ENCODE assay signal across 8 mouse cellular contexts in the genomic region with DNA sequence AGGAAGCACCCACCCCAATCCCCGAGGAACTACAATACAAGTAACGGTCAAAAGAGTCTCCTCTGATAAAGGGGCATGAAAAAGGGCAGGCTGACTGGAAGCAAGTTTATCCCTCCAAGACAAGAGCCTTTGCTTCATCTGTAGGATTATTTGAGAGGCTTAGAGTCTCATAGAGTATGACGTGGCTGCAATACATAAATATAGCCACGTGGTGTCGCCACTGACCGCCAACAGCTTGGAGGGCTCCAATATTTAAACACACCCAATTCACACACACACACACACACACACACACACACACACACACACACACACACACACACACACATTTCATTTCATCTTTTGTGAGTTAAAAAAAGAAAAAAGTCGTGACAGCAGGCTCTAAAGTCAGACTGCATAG. TPM values are rescaled to one million over a fixed set of nuclear protein-coding genes. Genes with fewer than 3 reads are reported as not detected.
DNase-seq lines count a peak whose midpoint lies in the region; ATAC-seq and TF ChIP-seq lines count a peak whose summit lies in the region.

No protein-coding gene starts in this region.

- 13% methylated on average over 7 of the region's 7 CpGs for WGBS in neural tube, embryonic 15.5 days
- 18% methylated on average over 7 of the region's 7 CpGs for WGBS in lung, postnatal 0 days

- no peak overlapping the region for H3K9ac ChIP-seq in neural tube, embryonic 15.5 days (replicated peaks)
- H3K9ac ChIP-seq in lung, postnatal 0 days (replicated peaks; ENCODE audit: low read depth) = no peak overlapping the region

- no peaks in the 10 kb centered on the region for H3K9me3 ChIP-seq in neural tube, embryonic 15.5 days (replicated peaks)
- no peaks in the 10 kb centered on the region for H3K9me3 ChIP-seq in lung, postnatal 0 days (ENCODE audit: low read length)

- ATAC-seq in neural tube, embryonic 15.5 days (ENCODE audit: low FRiP score) = no peak
- ATAC-seq in lung, postnatal 0 days = no peak
- no peak for ATAC-seq in erythroid progenitor cell, adult 5-6 weeks (replicated peaks; ENCODE audit: low FRiP score, poor library complexity, severe bottlenecking)

- peak; percentile 44 for DNase-seq in neural tube, embryonic 10.5 days (ENCODE audit: extremely low spot score, low spot score)
- DNase-seq in adrenal gland, postnatal 25 days = peak; percentile 64
- peak; percentile 19 to 53 for DNase-seq in frontal cortex, postnatal 10 days (ENCODE audit: low spot score in 2 of 2)
- peak; percentile 20 to 74 for DNase-seq in layer of hippocampus, adult 18-20 months (ENCODE audit: low spot score in 2 of 2)
- peak; percentile 42 for DNase-seq in lung, postnatal 0 days (ENCODE audit: low spot score)
- peak; percentile 10 to 21 for DNase-seq in right cerebral cortex, postnatal 36 days (ENCODE audit: low spot score in 2 of 2)

- peak; percentile 72 for TF ChIP-seq CTCF in lung, postnatal 0 days (IDR thresholded peaks at IDR 0.05)

- no peaks in the 10 kb centered on the region for H3K27me3 ChIP-seq in neural tube, embryonic 15.5 days (replicated peaks)
- no peaks in the 10 kb centered on the region for H3K27me3 ChIP-seq in lung, postnatal 0 days (replicated peaks; ENCODE audit: insufficient read depth, low read length)

- H3K27ac ChIP-seq in neural tube, embryonic 15.5 days (replicated peaks) = no peak overlapping the region
- no peak overlapping the region for H3K27ac ChIP-seq in lung, postnatal 0 days (ENCODE audit: low read length)

- H3K4me2 ChIP-seq in neural tube, embryonic 15.5 days = no peak overlapping the region
- H3K4me2 ChIP-seq in lung, postnatal 0 days (replicated peaks; ENCODE audit: low read depth, low read length) = no peak overlapping the region

- H3K36me3 ChIP-seq in neural tube, embryonic 15.5 days = no peaks in the 10 kb centered on the region
- no peaks in the 10 kb centered on the region for H3K36me3 ChIP-seq in lung, postnatal 0 days (ENCODE audit: insufficient read depth, low read length)

- H3K4me3 ChIP-seq in neural tube, embryonic 15.5 days (replicated peaks) = no peak overlapping the region
- H3K4me3 ChIP-seq in lung, postnatal 0 days (ENCODE audit: low read depth, low read length) = no peak overlapping the region

- H3K4me1 ChIP-seq in neural tube, embryonic 15.5 days = no peaks in the 10 kb centered on the region
- no peaks in the 10 kb centered on the region for H3K4me1 ChIP-seq in lung, postnatal 0 days (ENCODE audit: insufficient read depth, low read depth, low read length)

- no peak for TF ChIP-seq EP300 in lung, postnatal 0 days (IDR thresholded peaks at IDR 0.05)

RNA-seq across cellular contexts. Expression of a gene that starts 3.1 kb away (rescaled TPM):
- polyA plus RNA-seq in neural tube, embryonic 15.5 days (2015; fragmentation: Nextera tagmentation; extraction: Ambion mirVana) = 8.0 TPM in 2 replicates
- total RNA-seq in adrenal gland, postnatal 25 days (2021) = 28.5 and 29.7 TPM in 2 replicates
- total RNA-seq in layer of hippocampus, adult 18-20 months (2021) = 1 to 10 TPM; 6.0 to 7.0 TPM
- 3.1 and 3.2 TPM in 2 replicates for polyA plus RNA-seq in lung, postnatal 0 days (2015; fragmentation: Nextera tagmentation; extraction: Ambion mirVana)
- total RNA-seq in erythroid progenitor cell, adult 5-6 weeks (2015; ENCODE audit: low replicate concordance) = 1.3 and 1.8 TPM in 2 replicates
- 0.98 and 1.3 TPM in 2 replicates for total RNA-seq in erythroid progenitor cell, adult 5-6 weeks (2017; ENCODE audit: low replicate concordance)

RNA-seq across cellular contexts. Expression of a gene that starts 53.3 kb away (rescaled TPM):
- 2.1 and 2.3 TPM in 2 replicates for polyA plus RNA-seq in neural tube, embryonic 15.5 days (2015; fragmentation: Nextera tagmentation; extraction: Ambion mirVana)
- total RNA-seq in adrenal gland, postnatal 25 days (2021) = 20.9 and 26.4 TPM in 2 replicates
- total RNA-seq in layer of hippocampus, adult 18-20 months (2021) = 10 to 100 TPM; 16.6 to 17.1 TPM
- polyA plus RNA-seq in lung, postnatal 0 days (2015; fragmentation: Nextera tagmentation; extraction: Ambion mirVana) = 0.62 and 0.68 TPM in 2 replicates
- total RNA-seq in erythroid progenitor cell, adult 5-6 weeks (2015; ENCODE audit: low replicate concordance) = not detected in 2 replicates
- total RNA-seq in erythroid progenitor cell, adult 5-6 weeks (2017; ENCODE audit: low replicate concordance) = not detected in 2 replicates

Comparison
In these comparisons a context has a peak if more than half of its experiments do, and no peak if none do; other contexts are left out.
1. RNA of a gene that starts 53.3 kb away (total RNA-seq): 20.9 to 26.4 TPM in adrenal gland, postnatal 25 days and 16.6 to 17.1 TPM in layer of hippocampus, adult 18-20 months; not detected in erythroid progenitor cell, adult 5-6 weeks; every median in the first group is over 10 times any median in the second.
2. Peak in every context shown above with its lines, with median percentiles within 50 percentile points of each other: DNase-seq.